Mouse (Mus musculus) intestine, embryonic 16.5 days (tissue): ENCODE data around the gene Met. TPM values are rescaled to one million over a fixed set of nuclear protein-coding genes. Genes with fewer than 3 reads are reported as not detected.

Experiments used
- ATAC-seq: fragments of 200-750 bp; cut with Nextera tagmentation; 2 replicates; pipeline ENCODE4 v1.8.0; 2017; ENCODE audit warnings: moderate TSS enrichment, moderate library complexity
- H3K27ac ChIP-seq: fragments of 300-500 bp; sonication (generic); 2 replicates; pipeline ENCODE4 v1.5.1; 2014; ENCODE audit warnings: mild to moderate bottlenecking, low read length
- H3K27me3 ChIP-seq: fragments of 300-500 bp; sonication (generic); replicated peaks from 2 replicates; pipeline ENCODE4 v1.6.1; 2014; ENCODE audit warnings: low read length, control low read depth, mixed read lengths; ENCODE audit not compliant: control insufficient read depth, insufficient read depth
- H3K36me3 ChIP-seq: fragments of 300-500 bp; sonication (generic); 2 replicates; pipeline ENCODE4 v1.6.1; 2014; ENCODE audit warnings: low read length, control low read depth; ENCODE audit not compliant: control insufficient read depth, insufficient read depth
- H3K4me1 ChIP-seq: fragments of 300-500 bp; sonication (generic); 2 replicates; pipeline ENCODE4 v1.6.1; 2014; ENCODE audit warnings: low read length, control low read depth, mixed read lengths; ENCODE audit not compliant: control insufficient read depth, insufficient read depth
- H3K4me2 ChIP-seq: fragments of 300-500 bp; sonication (generic); 2 replicates; pipeline ENCODE4 v1.6.1; 2014; ENCODE audit warnings: low read depth, low read length, control low read depth
- H3K4me3 ChIP-seq: fragments of 300-500 bp; sonication (generic); 2 replicates; pipeline ENCODE4 v1.5.1; 2014; ENCODE audit warnings: mild to moderate bottlenecking, low read length
- H3K9ac ChIP-seq: fragments of 300-500 bp; sonication (generic); 2 replicates; pipeline ENCODE4 v1.6.1; 2014; ENCODE audit warnings: low read depth, low read length
- H3K9me3 ChIP-seq: fragments of 300-500 bp; sonication (generic); 2 replicates; pipeline ENCODE4 v1.6.1; 2016; ENCODE audit warnings: low read length, control low read depth; ENCODE audit not compliant: control insufficient read depth
- WGBS: fragments of 180-500 bp; shearing (Covaris S2); extraction: QIAGEN DNeasy Blood & Tissue Kit; methylation state at CpG from one replicate; pipeline ENCODE4 v1.1.7; 2014; 5-methylcytosine and 5-hydroxymethylcytosine counted together
- polyA plus RNA-seq: library from polyadenylated mRNA; unstranded; fragments of >200 nt; fragmentation: Nextera tagmentation; extraction: Ambion mirVana; gene quantifications from 2 replicates; pipeline ENCODE4 v1.2.1, GENCODE M21; 2015

Met gene
- polyA plus RNA-seq, 1 experiment from 2014 or later = 10.5 TPM

DNA sequence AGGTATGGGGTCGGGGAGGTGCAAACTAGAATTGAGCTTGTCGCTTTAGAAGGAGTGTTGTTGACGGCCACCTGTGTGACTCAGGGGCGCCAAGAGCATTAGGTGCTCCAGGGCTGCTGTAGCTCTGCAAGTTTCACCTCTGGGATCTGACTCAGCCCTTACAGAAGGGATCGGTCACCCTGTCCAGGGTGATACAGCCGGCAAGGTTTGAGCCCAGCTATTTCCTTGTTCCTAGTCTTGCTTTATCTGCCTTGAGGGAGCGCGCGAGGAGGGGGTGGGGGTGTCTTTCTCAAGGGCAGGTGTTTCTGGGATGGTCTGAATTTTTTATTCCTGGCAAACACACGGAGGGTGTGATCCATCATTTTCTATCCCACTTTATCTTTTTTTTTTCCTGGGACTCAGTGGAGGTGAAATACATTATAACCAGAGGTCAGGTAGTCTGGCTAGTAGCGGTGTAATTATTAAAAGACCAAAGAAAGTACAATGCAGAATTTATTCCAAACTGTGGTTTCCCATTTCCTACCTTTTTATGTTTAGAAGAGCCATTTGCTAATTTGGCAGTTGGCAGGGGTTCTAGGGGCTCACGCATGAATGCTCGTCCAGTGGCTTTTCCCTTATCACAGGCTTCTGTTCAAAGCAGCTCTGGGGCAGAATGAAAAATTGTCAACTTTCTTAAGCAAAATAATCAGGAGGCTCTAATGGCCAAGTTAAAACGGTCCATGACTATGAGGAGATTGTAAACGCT lies 853 bp downstream of the Met start:
- Histone ChIP-seq H3K27me3 (no peaks in the 10 kb centered on the region), H3K4me1 (peaks cover 18% of the 10 kb centered on the region; the same call in 1 of the 2 replicates), H3K9ac (peak overlapping the region; percentile 81), H3K4me3 (peak overlapping the region; percentile 76), H3K27ac (peak overlapping the region; percentile 88), H3K9me3 (no peaks in the 10 kb centered on the region), H3K4me2 (peak overlapping the region; percentile 94), H3K36me3 (no peaks in the 10 kb centered on the region)
- WGBS = 6% methylated on average over 15 of the region's 15 CpGs
- peak; percentile 81 for ATAC-seq

DNA sequence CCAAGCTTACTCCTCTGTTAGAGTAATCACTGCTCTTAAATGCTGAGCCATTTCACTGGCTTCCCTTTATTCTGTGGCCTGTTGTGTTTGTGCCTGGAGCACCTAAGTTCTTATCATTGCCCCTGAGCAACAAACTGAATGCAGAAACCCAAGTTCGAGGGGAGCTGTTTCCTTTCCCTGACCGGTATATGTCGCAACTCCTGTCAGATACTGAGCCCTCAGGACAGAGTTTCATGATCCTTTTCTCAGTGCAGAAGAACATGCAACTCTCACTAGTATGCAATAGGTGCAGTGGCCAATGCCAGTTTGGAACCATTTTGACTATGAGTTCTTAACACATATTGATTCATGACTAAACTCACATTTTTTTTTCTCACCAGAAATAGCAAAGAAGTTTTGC lies 2.9 kb downstream of the Met start:
- H3K27me3 ChIP-seq = no peaks in the 10 kb centered on the region
- H3K4me3 ChIP-seq = 0 out of 2 replicates have a peak overlapping the region, but pooled peaks have one; percentile 6
- peak overlapping the region; percentile 21; the same call in 1 of the 2 replicates for H3K9ac ChIP-seq
- ATAC-seq = no peak
- H3K4me1 ChIP-seq = peaks cover 18% of the 10 kb centered on the region; the same call in 1 of the 2 replicates
- WGBS = 52% methylated on average over 3 of the region's 3 CpGs
- no peak overlapping the region for H3K27ac ChIP-seq
- peak overlapping the region; percentile 32; the same call in 1 of the 2 replicates for H3K4me2 ChIP-seq
- H3K36me3 ChIP-seq = no peaks in the 10 kb centered on the region
- H3K9me3 ChIP-seq = no peaks in the 10 kb centered on the region

DNA sequence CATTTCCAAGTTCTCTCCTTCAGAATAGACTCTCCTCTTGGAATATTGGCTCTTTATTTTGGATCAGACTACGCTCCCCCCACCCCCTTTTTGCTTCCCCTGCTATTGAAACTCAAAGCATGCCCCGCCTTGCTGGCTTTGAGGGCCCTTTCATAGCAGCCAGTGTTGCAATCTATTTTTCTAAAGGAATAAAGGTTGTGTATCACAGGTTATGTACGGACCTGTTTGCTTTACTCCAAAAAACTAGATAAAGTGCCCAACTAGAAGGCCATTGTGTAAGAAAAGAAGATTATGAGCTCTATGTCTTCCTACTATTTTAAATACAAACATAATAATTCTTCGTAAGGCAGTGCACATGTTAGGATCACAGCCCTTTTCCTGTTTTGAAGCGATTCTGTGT lies 5.4 kb downstream of the Met start:
- Histone ChIP-seq H3K4me1 (peaks cover 16% of the 10 kb centered on the region; the same call in 1 of the 2 replicates), H3K27ac (no peak overlapping the region), H3K27me3 (no peaks in the 10 kb centered on the region), H3K4me3 (no peak overlapping the region), H3K36me3 (no peaks in the 10 kb centered on the region), H3K4me2 (no peak overlapping the region), H3K9ac (no peak overlapping the region), H3K9me3 (no peaks in the 10 kb centered on the region)
- no peak for ATAC-seq
- 77% methylated on average over 5 of the region's 5 CpGs for WGBS

DNA sequence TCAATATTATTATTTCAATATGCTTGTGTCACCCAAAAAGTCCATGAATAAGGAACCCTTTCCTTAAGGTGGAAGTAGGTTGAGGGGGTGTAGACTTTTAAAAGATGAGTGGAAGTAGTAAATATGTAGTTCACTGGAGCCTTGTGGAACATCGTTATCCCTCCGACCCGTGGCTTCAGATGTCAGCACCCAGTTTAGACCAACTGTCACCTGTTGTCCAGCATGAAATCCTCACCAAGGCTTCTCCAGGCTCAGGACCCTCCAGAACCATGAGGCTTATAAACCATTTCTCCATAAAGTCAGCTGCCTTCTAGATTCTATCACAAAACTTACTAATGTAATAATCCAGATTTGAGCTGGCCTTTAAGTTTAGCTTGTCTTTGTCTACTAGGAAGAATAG lies 9.5 kb downstream of the Met start:
- WGBS = 88% methylated on average over 3 of the region's 3 CpGs
- no peak for ATAC-seq
- Histone ChIP-seq H3K27ac (no peak overlapping the region), H3K4me1 (no peaks in the 10 kb centered on the region), H3K4me3 (no peak overlapping the region), H3K9me3 (no peaks in the 10 kb centered on the region), H3K9ac (no peak overlapping the region), H3K36me3 (no peaks in the 10 kb centered on the region), H3K27me3 (no peaks in the 10 kb centered on the region), H3K4me2 (no peak overlapping the region)

DNA sequence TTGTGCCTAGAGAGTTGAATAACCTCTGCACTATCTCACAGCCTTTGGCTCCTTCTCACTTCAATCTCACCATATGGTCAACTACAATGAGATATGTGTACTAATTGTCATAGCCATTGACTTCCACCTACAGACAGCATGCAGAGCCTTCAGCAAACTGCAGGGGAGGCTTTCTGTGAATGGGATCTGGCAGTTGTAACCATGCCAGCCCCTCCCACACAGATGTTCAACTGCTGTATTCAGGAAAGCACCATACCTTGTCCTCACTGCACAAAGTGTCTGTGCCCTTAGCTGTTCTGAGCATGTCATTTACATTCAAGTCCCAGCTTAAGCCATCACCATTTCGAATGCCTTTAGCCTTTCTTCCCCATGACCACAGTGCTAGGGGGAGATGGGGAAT lies 14.2 kb downstream of the Met start:
- H3K9me3 ChIP-seq = no peaks in the 10 kb centered on the region
- no peaks in the 10 kb centered on the region for H3K4me1 ChIP-seq
- H3K36me3 ChIP-seq = no peaks in the 10 kb centered on the region
- H3K4me2 ChIP-seq = no peak overlapping the region
- no peak overlapping the region for H3K9ac ChIP-seq
- no peak for ATAC-seq
- H3K27me3 ChIP-seq = no peaks in the 10 kb centered on the region
- no peak overlapping the region for H3K27ac ChIP-seq
- H3K4me3 ChIP-seq = no peak overlapping the region
- 93% methylated on average over 1 of the region's 1 CpGs for WGBS

DNA sequence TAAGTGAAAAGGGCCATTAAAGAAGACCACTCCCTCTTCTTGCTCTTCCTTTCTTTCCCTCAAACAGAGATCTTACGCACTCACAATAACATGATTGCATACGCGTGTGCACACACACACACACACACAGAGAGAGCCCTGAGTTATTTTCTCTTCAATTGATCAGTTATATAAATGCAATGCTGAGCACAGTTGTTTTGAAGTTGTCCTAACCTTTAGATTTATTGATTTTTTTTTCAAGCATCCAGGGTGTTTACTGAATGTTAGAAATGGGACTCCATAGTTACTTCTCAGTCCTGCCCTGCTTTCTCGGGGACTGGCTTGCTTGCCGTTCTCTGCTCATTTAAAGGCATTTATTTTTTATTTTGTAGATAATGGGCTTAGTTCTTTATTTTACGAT lies 14.7 kb downstream of the Met start:
- H3K4me3 ChIP-seq = no peak overlapping the region
- ATAC-seq = no peak
- H3K9ac ChIP-seq = no peak overlapping the region
- no peak overlapping the region for H3K27ac ChIP-seq
- no peaks in the 10 kb centered on the region for H3K36me3 ChIP-seq
- no peaks in the 10 kb centered on the region for H3K4me1 ChIP-seq
- 88% methylated on average over 6 of the region's 6 CpGs for WGBS
- no peaks in the 10 kb centered on the region for H3K9me3 ChIP-seq
- H3K27me3 ChIP-seq = no peaks in the 10 kb centered on the region
- H3K4me2 ChIP-seq = no peak overlapping the region

DNA sequence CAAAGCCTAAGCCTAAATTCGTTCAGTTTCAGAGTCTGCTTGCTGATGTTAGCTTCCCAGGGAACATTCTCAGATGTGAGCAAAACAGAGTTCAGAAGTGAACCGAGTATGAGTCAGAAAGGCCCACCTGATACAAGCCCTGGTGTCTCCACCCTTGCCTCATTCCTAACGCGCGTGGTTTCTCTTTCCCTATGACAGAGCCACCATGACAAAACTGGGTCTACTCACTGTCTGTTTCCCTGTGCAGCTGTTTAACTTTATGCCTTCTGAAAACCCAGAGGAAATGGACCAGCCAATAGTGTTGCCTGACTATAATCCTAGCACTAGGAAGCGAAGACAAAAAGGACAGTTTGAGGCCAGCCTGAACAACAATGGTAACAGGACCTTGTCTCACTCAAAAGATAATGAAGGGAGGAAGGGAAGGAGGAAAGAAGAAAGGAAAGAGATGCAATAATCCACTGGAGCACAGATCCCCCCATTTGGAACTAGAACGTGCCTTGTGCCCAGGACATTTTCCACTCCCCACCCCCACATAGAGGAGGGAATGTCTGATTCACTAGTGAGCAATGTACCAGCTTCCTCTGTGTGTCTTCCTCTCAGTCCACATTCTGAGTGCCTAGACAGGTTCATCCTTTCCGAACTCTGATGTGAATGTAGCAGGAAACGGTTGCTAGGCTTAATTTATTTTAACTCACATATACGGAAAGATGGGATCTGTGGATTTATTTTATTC lies 15.4 kb downstream of the Met start:
- 76% methylated on average over 10 of the region's 10 CpGs for WGBS
- Histone ChIP-seq H3K4me3 (no peak overlapping the region), H3K27me3 (no peaks in the 10 kb centered on the region), H3K27ac (no peak overlapping the region), H3K36me3 (no peaks in the 10 kb centered on the region), H3K4me1 (no peaks in the 10 kb centered on the region), H3K9ac (no peak overlapping the region), H3K9me3 (no peaks in the 10 kb centered on the region), H3K4me2 (no peak overlapping the region)
- no peak for ATAC-seq

DNA sequence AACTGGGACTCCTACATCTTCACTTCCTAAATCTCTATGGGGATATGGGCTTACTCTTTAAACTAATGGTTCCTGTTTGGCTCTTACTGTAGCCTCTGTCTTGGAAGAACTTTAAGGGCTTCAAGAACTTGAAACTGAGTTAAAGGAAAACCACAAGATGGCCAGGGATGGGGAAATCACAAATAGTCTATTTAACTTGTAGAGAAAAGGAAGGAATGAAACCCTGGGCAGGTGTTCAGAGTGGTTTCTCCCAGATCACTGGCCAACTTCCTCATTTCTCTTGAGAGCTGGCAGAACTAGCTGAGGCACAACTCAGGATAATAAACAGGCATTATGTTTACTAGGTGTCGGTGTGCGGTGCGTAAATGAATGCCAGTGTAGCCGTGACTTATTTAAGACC lies 17.5 kb downstream of the Met start:
- Histone ChIP-seq H3K4me2 (no peak overlapping the region), H3K9me3 (no peaks in the 10 kb centered on the region), H3K4me3 (no peak overlapping the region), H3K27ac (no peak overlapping the region), H3K27me3 (no peaks in the 10 kb centered on the region), H3K9ac (no peak overlapping the region), H3K36me3 (no peaks in the 10 kb centered on the region), H3K4me1 (no peaks in the 10 kb centered on the region)
- 79% methylated on average over 4 of the region's 4 CpGs for WGBS
- ATAC-seq = no peak

DNA sequence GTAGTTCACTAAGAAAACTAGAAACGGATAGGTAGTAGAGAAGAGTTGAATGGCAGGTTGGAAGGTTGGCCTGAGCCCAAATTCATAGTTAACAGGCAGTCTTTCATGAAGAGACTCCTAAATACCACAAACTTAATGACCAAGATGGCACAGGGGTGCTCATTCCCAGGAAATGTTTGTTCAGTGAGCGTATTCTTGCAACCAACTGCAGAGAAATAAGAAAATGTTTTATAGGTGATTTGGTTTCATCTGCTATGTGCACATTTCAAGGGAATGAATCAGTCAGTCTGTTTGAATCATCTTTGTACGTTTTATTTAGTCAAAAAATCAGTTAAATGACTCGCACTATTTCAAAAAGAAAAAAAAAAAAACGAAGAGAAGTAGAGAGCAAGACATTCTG lies 21.6 kb downstream of the Met start:
- Histone ChIP-seq H3K36me3 (no peaks in the 10 kb centered on the region), H3K27me3 (no peaks in the 10 kb centered on the region), H3K27ac (no peak overlapping the region), H3K9ac (no peak overlapping the region), H3K9me3 (no peaks in the 10 kb centered on the region), H3K4me2 (no peak overlapping the region), H3K4me1 (peaks cover 3% of the 10 kb centered on the region; the same call in 1 of the 2 replicates), H3K4me3 (no peak overlapping the region)
- 87% methylated on average over 5 of the region's 5 CpGs for WGBS
- ATAC-seq = no peak
